Mouse (Mus musculus): ENCODE results near the gene Plpp3.

DNA sequence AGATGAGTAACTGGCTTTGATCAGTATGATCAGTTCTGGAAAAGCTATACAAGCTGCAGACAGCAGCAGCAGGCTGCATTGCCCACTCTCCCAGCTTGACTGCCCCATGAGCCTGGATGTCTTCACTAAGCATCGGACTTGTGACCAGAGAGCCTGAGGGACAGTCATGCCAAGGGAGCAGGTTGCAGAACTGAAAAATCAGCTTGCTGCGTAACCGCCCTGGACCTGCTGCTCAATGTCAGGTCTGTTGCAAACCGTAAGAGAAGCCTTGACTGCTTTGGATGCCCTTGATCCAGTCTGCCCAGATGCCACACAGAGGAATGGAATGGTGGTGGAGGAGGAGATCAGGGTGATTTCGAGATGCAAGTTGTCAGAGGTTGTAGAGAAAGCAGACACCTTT lies 41.5 kb downstream of the Plpp3 start:
- TF ChIP-seq CTCF (IDR thresholded peaks at IDR 0.05; ENCODE audit: low read depth, low read length) (no peak), POLR2A (IDR thresholded peaks at IDR 0.05; ENCODE audit: extremely low read depth, insufficient read depth, low read length) (no peak)

All from liver, adult 2 months (tissue).